Mouse (Mus musculus) ES-Bruce4 (cell line): Measurements from ENCODE around the gene Ppp4r2.

Experiments used
- CTCF ChIP-seq: IDR thresholded peaks from one replicate; pipeline ENCODE4 v1.8.1; 2011; ENCODE audit warnings: low read depth, low read length
- EP300 ChIP-seq: IDR thresholded peaks from 2 replicates; pipeline ENCODE4 v1.6.1; 2011; ENCODE audit warnings: low read depth, low read length; ENCODE audit not compliant: insufficient read depth
- POLR2A ChIP-seq: IDR thresholded peaks from one replicate; pipeline ENCODE4 v1.8.1; 2011; ENCODE audit warnings: low read length; ENCODE audit not compliant: insufficient read depth

DNA sequence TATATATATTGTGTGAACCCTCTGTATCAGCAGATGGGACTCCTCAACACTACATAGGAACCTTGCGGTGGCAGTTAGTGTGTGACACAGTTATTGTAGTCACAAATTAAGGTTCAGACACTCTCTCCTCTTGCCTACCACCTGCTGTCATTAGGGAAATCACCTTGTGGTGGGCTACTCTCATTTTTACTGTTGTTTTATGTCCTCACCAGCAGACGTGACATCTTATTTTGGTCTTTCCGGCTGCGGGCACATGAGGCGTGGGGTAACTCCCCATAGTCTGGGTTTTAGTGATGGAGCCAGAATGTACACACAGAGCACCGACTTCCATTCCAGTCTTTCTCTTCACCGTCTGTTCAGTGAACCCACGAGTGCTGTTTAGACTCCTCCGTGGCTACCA lies 26.2 kb upstream of the Ppp4r2 start:
- TF ChIP-seq CTCF (no peak), POLR2A (no peak), EP300 (no peak)
